Mouse (Mus musculus): ENCODE data around the gene Rnf8. TPM values are rescaled to one million over a fixed set of nuclear protein-coding genes. Genes with fewer than 3 reads are reported as not detected.

The Rnf8 gene
- polyA plus RNA-seq, 1 experiment: 37.2 TPM

GRCm38 (mm10) chr17:29635492-29635891 lies 20.9 kb downstream of the Rnf8 start:
- H3K36me3 ChIP-seq (ENCODE audit: control insufficient read depth, insufficient read depth, low read length): peaks cover 53% of the 10 kb centered on the region
- no peak overlapping the region for H3K27ac ChIP-seq (ENCODE audit: control insufficient read depth, insufficient read depth, low read length)
- no peaks in the 10 kb centered on the region for H3K27me3 ChIP-seq (ENCODE audit: control insufficient read depth, insufficient read depth, low read length)
- H3K4me3 ChIP-seq (ENCODE audit: control insufficient read depth, insufficient read depth, low read length): no peak overlapping the region
- no peak for DNase-seq
- 98% methylated on average over 8 of the region's 8 CpGs for WGBS
- TF ChIP-seq CTCF (IDR thresholded peaks at IDR 0.05; ENCODE audit: borderline replicate concordance, control insufficient read depth, extremely low read depth, insufficient read depth, low read length, poor library complexity) (no peak), POLR2A (IDR thresholded peaks at IDR 0.05; ENCODE audit: control insufficient read depth, extremely low read depth, insufficient read depth, low read length, poor library complexity) (no peak)
- no peaks in the 10 kb centered on the region for H3K4me1 ChIP-seq (replicated peaks; ENCODE audit: control insufficient read depth, insufficient read depth, low read length)

GRCm38 (mm10) chr17:29636118-29636517 lies 21.5 kb downstream of the Rnf8 start:
- Histone ChIP-seq H3K4me1 (replicated peaks; ENCODE audit: control insufficient read depth, insufficient read depth, low read length) (no peaks in the 10 kb centered on the region), H3K27ac (ENCODE audit: control insufficient read depth, insufficient read depth, low read length) (no peak overlapping the region), H3K36me3 (ENCODE audit: control insufficient read depth, insufficient read depth, low read length) (peaks cover 52% of the 10 kb centered on the region), H3K27me3 (ENCODE audit: control insufficient read depth, insufficient read depth, low read length) (no peaks in the 10 kb centered on the region), H3K4me3 (ENCODE audit: control insufficient read depth, insufficient read depth, low read length) (no peak overlapping the region)
- TF ChIP-seq CTCF (IDR thresholded peaks at IDR 0.05; ENCODE audit: borderline replicate concordance, control insufficient read depth, extremely low read depth, insufficient read depth, low read length, poor library complexity) (no peak), POLR2A (IDR thresholded peaks at IDR 0.05; ENCODE audit: control insufficient read depth, extremely low read depth, insufficient read depth, low read length, poor library complexity) (no peak)
- WGBS: 81% methylated on average over 5 of the region's 5 CpGs
- DNase-seq: peak; percentile 14

- Histone ChIP-seq H3K27ac (ENCODE audit: control insufficient read depth, insufficient read depth, low read length) (no peak overlapping the region), H3K36me3 (ENCODE audit: control insufficient read depth, insufficient read depth, low read length) (peaks cover 52% of the 10 kb centered on the region), H3K4me1 (replicated peaks; ENCODE audit: control insufficient read depth, insufficient read depth, low read length) (no peaks in the 10 kb centered on the region), H3K27me3 (ENCODE audit: control insufficient read depth, insufficient read depth, low read length) (no peaks in the 10 kb centered on the region), H3K4me3 (ENCODE audit: control insufficient read depth, insufficient read depth, low read length) (no peak overlapping the region)
- WGBS: 94% methylated on average over 4 of the region's 4 CpGs
- no peak for DNase-seq
- TF ChIP-seq POLR2A (IDR thresholded peaks at IDR 0.05; ENCODE audit: control insufficient read depth, extremely low read depth, insufficient read depth, low read length, poor library complexity): no peak
- no peak for TF ChIP-seq CTCF (IDR thresholded peaks at IDR 0.05; ENCODE audit: borderline replicate concordance, control insufficient read depth, extremely low read depth, insufficient read depth, low read length, poor library complexity)
Observed at GRCm38 (mm10) chr17:29637377-29637776, 22.8 kb downstream of the Rnf8 start.

- WGBS: 91% methylated on average over 8 of the region's 8 CpGs
- Histone ChIP-seq H3K4me1 (replicated peaks; ENCODE audit: control insufficient read depth, insufficient read depth, low read length) (no peaks in the 10 kb centered on the region), H3K27me3 (ENCODE audit: control insufficient read depth, insufficient read depth, low read length) (no peaks in the 10 kb centered on the region), H3K4me3 (ENCODE audit: control insufficient read depth, insufficient read depth, low read length) (no peak overlapping the region), H3K36me3 (ENCODE audit: control insufficient read depth, insufficient read depth, low read length) (peaks cover 46% of the 10 kb centered on the region), H3K27ac (ENCODE audit: control insufficient read depth, insufficient read depth, low read length) (no peak overlapping the region)
- no peak for TF ChIP-seq CTCF (IDR thresholded peaks at IDR 0.05; ENCODE audit: borderline replicate concordance, control insufficient read depth, extremely low read depth, insufficient read depth, low read length, poor library complexity)
- no peak for TF ChIP-seq POLR2A (IDR thresholded peaks at IDR 0.05; ENCODE audit: control insufficient read depth, extremely low read depth, insufficient read depth, low read length, poor library complexity)
- peak; percentile 9 for DNase-seq
Observed at GRCm38 (mm10) chr17:29637895-29638294, 23.3 kb downstream of the Rnf8 start.

- Histone ChIP-seq H3K4me1 (replicated peaks; ENCODE audit: control insufficient read depth, insufficient read depth, low read length) (no peaks in the 10 kb centered on the region), H3K4me3 (ENCODE audit: control insufficient read depth, insufficient read depth, low read length) (no peak overlapping the region), H3K27ac (ENCODE audit: control insufficient read depth, insufficient read depth, low read length) (no peak overlapping the region), H3K27me3 (ENCODE audit: control insufficient read depth, insufficient read depth, low read length) (no peaks in the 10 kb centered on the region), H3K36me3 (ENCODE audit: control insufficient read depth, insufficient read depth, low read length) (peaks cover 33% of the 10 kb centered on the region)
- WGBS: 98% methylated on average over 11 of the region's 11 CpGs
- TF ChIP-seq CTCF (IDR thresholded peaks at IDR 0.05; ENCODE audit: borderline replicate concordance, control insufficient read depth, extremely low read depth, insufficient read depth, low read length, poor library complexity): no peak
- TF ChIP-seq POLR2A (IDR thresholded peaks at IDR 0.05; ENCODE audit: control insufficient read depth, extremely low read depth, insufficient read depth, low read length, poor library complexity): no peak
- DNase-seq: no peak
Observed at GRCm38 (mm10) chr17:29640971-29641370, 26.4 kb downstream of the Rnf8 start.

GRCm38 (mm10) chr17:29642219-29642618 lies 27.6 kb downstream of the Rnf8 start:
- no peaks in the 10 kb centered on the region for H3K4me1 ChIP-seq (replicated peaks; ENCODE audit: control insufficient read depth, insufficient read depth, low read length)
- peaks cover 24% of the 10 kb centered on the region; the same call in 1 of the 2 replicates for H3K36me3 ChIP-seq (ENCODE audit: control insufficient read depth, insufficient read depth, low read length)
- H3K27ac ChIP-seq (ENCODE audit: control insufficient read depth, insufficient read depth, low read length): no peak overlapping the region
- WGBS: 100% methylated on average over 3 of the region's 3 CpGs
- TF ChIP-seq CTCF (IDR thresholded peaks at IDR 0.05; ENCODE audit: borderline replicate concordance, control insufficient read depth, extremely low read depth, insufficient read depth, low read length, poor library complexity) (no peak), POLR2A (IDR thresholded peaks at IDR 0.05; ENCODE audit: control insufficient read depth, extremely low read depth, insufficient read depth, low read length, poor library complexity) (no peak)
- H3K27me3 ChIP-seq (ENCODE audit: control insufficient read depth, insufficient read depth, low read length): no peaks in the 10 kb centered on the region
- no peak overlapping the region for H3K4me3 ChIP-seq (ENCODE audit: control insufficient read depth, insufficient read depth, low read length)
- DNase-seq: no peak

- Histone ChIP-seq H3K36me3 (ENCODE audit: control insufficient read depth, insufficient read depth, low read length) (no peaks in the 10 kb centered on the region), H3K27ac (ENCODE audit: control insufficient read depth, insufficient read depth, low read length) (no peak overlapping the region), H3K4me3 (ENCODE audit: control insufficient read depth, insufficient read depth, low read length) (no peak overlapping the region), H3K27me3 (ENCODE audit: control insufficient read depth, insufficient read depth, low read length) (no peaks in the 10 kb centered on the region), H3K4me1 (replicated peaks; ENCODE audit: control insufficient read depth, insufficient read depth, low read length) (peaks cover 6% of the 10 kb centered on the region; the same call in 1 of the 2 replicates)
- 96% methylated on average over 2 of the region's 2 CpGs for WGBS
- no peak for TF ChIP-seq CTCF (IDR thresholded peaks at IDR 0.05; ENCODE audit: borderline replicate concordance, control insufficient read depth, extremely low read depth, insufficient read depth, low read length, poor library complexity)
- TF ChIP-seq POLR2A (IDR thresholded peaks at IDR 0.05; ENCODE audit: control insufficient read depth, extremely low read depth, insufficient read depth, low read length, poor library complexity): no peak
- DNase-seq: no peak
Observed at GRCm38 (mm10) chr17:29658249-29658648, 43.7 kb downstream of the Rnf8 start.
